Mouse (Mus musculus) lung, adult 2 months (tissue): ENCODE measurements around the gene Atoh7.

Experiments
- CTCF ChIP-seq: fragments of 200-500 bp; IDR thresholded peaks from 2 replicates; pipeline ENCODE4 v1.5.1; 2011; ENCODE audit warnings: mild to moderate bottlenecking, low read length, control low read depth; ENCODE audit not compliant: insufficient read depth
- POLR2A ChIP-seq: fragments of 200-500 bp; IDR thresholded peaks from 2 replicates; pipeline ENCODE4 v1.6.1; 2011; ENCODE audit warnings: low read depth, mild to moderate bottlenecking, control low read depth, low read length, borderline replicate concordance; ENCODE audit errors: extremely low read depth

DNA sequence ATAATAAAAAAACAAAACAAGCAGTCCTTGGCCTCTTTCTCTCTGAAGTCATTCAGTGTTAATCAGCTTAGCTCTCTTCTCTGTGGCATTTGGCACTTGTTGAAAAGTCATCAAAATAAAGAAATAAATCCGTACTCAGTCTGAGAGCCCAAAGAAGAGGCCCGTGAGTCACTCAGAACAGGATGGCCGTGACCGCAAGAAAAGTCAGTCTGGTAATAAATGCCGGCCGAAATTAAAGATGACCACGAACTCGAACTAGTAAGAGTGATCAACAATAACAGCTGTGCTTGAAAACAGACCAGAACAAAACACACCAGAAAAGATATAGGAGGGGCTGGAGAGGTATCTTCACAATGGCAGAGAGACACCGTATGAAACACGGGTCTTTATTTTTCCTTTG is 24.6 kb downstream of the Atoh7 start:
- TF ChIP-seq CTCF (no peak), POLR2A (no peak)
